Mouse (Mus musculus): ENCODE results near the gene Tkt. TPM values are rescaled to one million over a fixed set of nuclear protein-coding genes. Genes with fewer than 3 reads are reported as not detected.

The Tkt gene
- polyA plus RNA-seq, 1 experiment from 2014 or later, result 110 TPM

- peaks cover 21% of the 10 kb centered on the region for H3K4me1 ChIP-seq (replicated peaks; ENCODE audit: control insufficient read depth, insufficient read depth, low read length)
- ATAC-seq (ENCODE audit: low FRiP score), result no peak
- H3K9ac ChIP-seq, result no peak overlapping the region
- no peak for DNase-seq (ENCODE audit: low spot score)
- H3K9me3 ChIP-seq (ENCODE audit: control insufficient read depth, low read length), result no peaks in the 10 kb centered on the region
- no peak overlapping the region for H3K27ac ChIP-seq
- WGBS, result 75% methylated on average over 7 of the region's 7 CpGs
- H3K27me3 ChIP-seq (ENCODE audit: control insufficient read depth, insufficient read depth, low read length), result no peaks in the 10 kb centered on the region
- no peaks in the 10 kb centered on the region for H3K36me3 ChIP-seq (replicated peaks; ENCODE audit: control insufficient read depth, insufficient read depth)
- no peak overlapping the region for H3K4me2 ChIP-seq (replicated peaks)
- H3K4me3 ChIP-seq (replicated peaks; ENCODE audit: low read length), result no peak overlapping the region
Observed at GRCm38 (mm10) chr14:30590918-30591317, 42.8 kb downstream of the Tkt start.

DNA sequence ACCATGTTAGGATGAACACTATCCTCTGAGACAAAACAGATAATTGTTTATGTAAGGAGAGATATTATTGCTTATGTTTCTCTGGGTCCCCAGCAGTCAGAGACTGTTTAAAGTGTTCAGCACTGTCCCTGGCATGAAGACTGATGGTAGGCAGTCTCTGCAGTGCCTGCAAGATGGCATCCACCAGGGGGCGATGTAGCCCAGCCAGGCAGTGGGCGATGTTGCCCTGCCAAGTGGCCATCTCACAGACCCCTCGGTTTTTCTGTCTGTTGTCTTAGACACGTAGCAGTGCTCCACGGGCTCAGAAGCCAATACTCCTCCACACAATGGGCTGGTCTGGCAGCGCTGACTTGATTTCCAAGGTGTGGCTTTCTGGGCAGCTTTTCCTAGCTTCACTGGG, 43.3 kb downstream of the Tkt start:
- DNase-seq (ENCODE audit: low spot score) (peak; percentile 70), ATAC-seq (ENCODE audit: low FRiP score) (no peak)
- Histone ChIP-seq H3K4me3 (replicated peaks; ENCODE audit: low read length) (no peak overlapping the region), H3K27ac (no peak overlapping the region), H3K4me1 (replicated peaks; ENCODE audit: control insufficient read depth, insufficient read depth, low read length) (peaks cover 18% of the 10 kb centered on the region), H3K27me3 (ENCODE audit: control insufficient read depth, insufficient read depth, low read length) (no peaks in the 10 kb centered on the region), H3K36me3 (replicated peaks; ENCODE audit: control insufficient read depth, insufficient read depth) (no peaks in the 10 kb centered on the region), H3K9ac (no peak overlapping the region), H3K4me2 (replicated peaks) (no peak overlapping the region), H3K9me3 (ENCODE audit: control insufficient read depth, low read length) (no peaks in the 10 kb centered on the region)
- 12% methylated on average over 6 of the region's 6 CpGs for WGBS

- DNase-seq (ENCODE audit: low spot score) (peak; percentile 67), ATAC-seq (ENCODE audit: low FRiP score) (peak; percentile 49; the same call in 1 of the 2 replicates)
- no peaks in the 10 kb centered on the region for H3K9me3 ChIP-seq (ENCODE audit: control insufficient read depth, low read length)
- peaks cover 9% of the 10 kb centered on the region for H3K4me1 ChIP-seq (replicated peaks; ENCODE audit: control insufficient read depth, insufficient read depth, low read length)
- H3K4me3 ChIP-seq (replicated peaks; ENCODE audit: low read length), result no peak overlapping the region
- WGBS, result 35% methylated on average over 11 of the region's 11 CpGs
- H3K36me3 ChIP-seq (replicated peaks; ENCODE audit: control insufficient read depth, insufficient read depth), result no peaks in the 10 kb centered on the region
- no peaks in the 10 kb centered on the region for H3K27me3 ChIP-seq (ENCODE audit: control insufficient read depth, insufficient read depth, low read length)
- no peak overlapping the region for H3K4me2 ChIP-seq (replicated peaks)
- peak overlapping the region; percentile 48 for H3K27ac ChIP-seq
- H3K9ac ChIP-seq, result no peak overlapping the region
Observed at GRCm38 (mm10) chr14:30593279-30594091, 45.3 kb downstream of the Tkt start.

- peaks cover 9% of the 10 kb centered on the region for H3K4me1 ChIP-seq (replicated peaks; ENCODE audit: control insufficient read depth, insufficient read depth, low read length)
- 25% methylated on average over 7 of the region's 7 CpGs for WGBS
- no peak overlapping the region for H3K9ac ChIP-seq
- peak; percentile 68 for ATAC-seq (ENCODE audit: low FRiP score)
- H3K9me3 ChIP-seq (ENCODE audit: control insufficient read depth, low read length), result no peaks in the 10 kb centered on the region
- no peaks in the 10 kb centered on the region for H3K27me3 ChIP-seq (ENCODE audit: control insufficient read depth, insufficient read depth, low read length)
- H3K4me3 ChIP-seq (replicated peaks; ENCODE audit: low read length), result no peak overlapping the region
- no peak for DNase-seq (ENCODE audit: low spot score)
- H3K27ac ChIP-seq, result peak overlapping the region; percentile 48; the same call in 1 of the 2 replicates
- H3K4me2 ChIP-seq (replicated peaks), result no peak overlapping the region
- no peaks in the 10 kb centered on the region for H3K36me3 ChIP-seq (replicated peaks; ENCODE audit: control insufficient read depth, insufficient read depth)
Observed at GRCm38 (mm10) chr14:30594092-30594695, 46.0 kb downstream of the Tkt start.

- Histone ChIP-seq H3K9ac (no peak overlapping the region), H3K27ac (no peak overlapping the region), H3K9me3 (ENCODE audit: control insufficient read depth, low read length) (no peaks in the 10 kb centered on the region), H3K27me3 (ENCODE audit: control insufficient read depth, insufficient read depth, low read length) (no peaks in the 10 kb centered on the region), H3K4me3 (replicated peaks; ENCODE audit: low read length) (no peak overlapping the region), H3K4me2 (replicated peaks) (no peak overlapping the region), H3K4me1 (replicated peaks; ENCODE audit: control insufficient read depth, insufficient read depth, low read length) (peaks cover 9% of the 10 kb centered on the region), H3K36me3 (replicated peaks; ENCODE audit: control insufficient read depth, insufficient read depth) (no peaks in the 10 kb centered on the region)
- 86% methylated on average over 8 of the region's 8 CpGs for WGBS
- DNase-seq (ENCODE audit: low spot score), result no peak
- ATAC-seq (ENCODE audit: low FRiP score), result no peak
Observed at GRCm38 (mm10) chr14:30595576-30596313, 47.6 kb downstream of the Tkt start.

- DNase-seq (ENCODE audit: low spot score), result no peak
- Histone ChIP-seq H3K9me3 (ENCODE audit: control insufficient read depth, low read length) (no peaks in the 10 kb centered on the region), H3K27me3 (ENCODE audit: control insufficient read depth, insufficient read depth, low read length) (no peaks in the 10 kb centered on the region), H3K36me3 (replicated peaks; ENCODE audit: control insufficient read depth, insufficient read depth) (no peaks in the 10 kb centered on the region), H3K27ac (no peak overlapping the region), H3K9ac (no peak overlapping the region), H3K4me2 (replicated peaks) (no peak overlapping the region), H3K4me1 (replicated peaks; ENCODE audit: control insufficient read depth, insufficient read depth, low read length) (peaks cover 9% of the 10 kb centered on the region), H3K4me3 (replicated peaks; ENCODE audit: low read length) (no peak overlapping the region)
- 95% methylated on average over 3 of the region's 3 CpGs for WGBS
- ATAC-seq (ENCODE audit: low FRiP score), result no peak
Observed at GRCm38 (mm10) chr14:30596407-30596806, 48.2 kb downstream of the Tkt start.

DNA sequence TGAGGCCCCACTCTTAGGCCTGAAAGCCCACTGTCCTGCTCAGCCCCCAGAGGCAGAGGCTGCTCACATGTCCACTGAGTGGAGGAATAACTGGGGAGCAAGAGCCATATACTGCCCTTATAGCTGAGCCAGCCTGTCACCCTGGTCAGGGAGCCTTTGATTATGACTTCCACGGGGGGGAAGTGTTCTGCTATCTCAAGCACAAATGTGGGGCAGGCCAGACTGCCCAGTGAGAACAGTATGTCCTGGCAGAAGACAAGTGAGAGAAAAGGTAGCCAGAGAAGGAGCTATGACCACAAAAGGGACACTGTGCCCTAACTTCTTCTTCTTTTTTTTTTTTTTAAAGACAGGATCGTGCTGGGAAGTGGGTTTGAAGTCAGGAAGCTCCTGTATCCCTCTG, 49.0 kb downstream of the Tkt start:
- H3K9me3 ChIP-seq (ENCODE audit: control insufficient read depth, low read length), result no peaks in the 10 kb centered on the region
- H3K27ac ChIP-seq, result no peak overlapping the region
- H3K9ac ChIP-seq, result no peak overlapping the region
- no peak overlapping the region for H3K4me2 ChIP-seq (replicated peaks)
- no peak overlapping the region for H3K4me3 ChIP-seq (replicated peaks; ENCODE audit: low read length)
- 71% methylated on average over 2 of the region's 2 CpGs for WGBS
- DNase-seq (ENCODE audit: low spot score) (no peak), ATAC-seq (ENCODE audit: low FRiP score) (no peak)
- no peaks in the 10 kb centered on the region; the same call in 1 of the 2 replicates for H3K36me3 ChIP-seq (replicated peaks; ENCODE audit: control insufficient read depth, insufficient read depth)
- no peaks in the 10 kb centered on the region for H3K27me3 ChIP-seq (ENCODE audit: control insufficient read depth, insufficient read depth, low read length)
- peaks cover 9% of the 10 kb centered on the region for H3K4me1 ChIP-seq (replicated peaks; ENCODE audit: control insufficient read depth, insufficient read depth, low read length)

- Histone ChIP-seq H3K4me2 (replicated peaks) (no peak overlapping the region), H3K9ac (no peak overlapping the region), H3K4me3 (replicated peaks; ENCODE audit: low read length) (no peak overlapping the region), H3K9me3 (ENCODE audit: control insufficient read depth, low read length) (no peaks in the 10 kb centered on the region), H3K4me1 (replicated peaks; ENCODE audit: control insufficient read depth, insufficient read depth, low read length) (no peaks in the 10 kb centered on the region), H3K27ac (no peak overlapping the region), H3K36me3 (replicated peaks; ENCODE audit: control insufficient read depth, insufficient read depth) (no peaks in the 10 kb centered on the region; the same call in 1 of the 2 replicates), H3K27me3 (ENCODE audit: control insufficient read depth, insufficient read depth, low read length) (no peaks in the 10 kb centered on the region)
- 90% methylated on average over 5 of the region's 5 CpGs for WGBS
- no peak for ATAC-seq (ENCODE audit: low FRiP score)
- DNase-seq (ENCODE audit: low spot score), result no peak
Observed at GRCm38 (mm10) chr14:30606817-30607216, 58.7 kb downstream of the Tkt start.

DNA sequence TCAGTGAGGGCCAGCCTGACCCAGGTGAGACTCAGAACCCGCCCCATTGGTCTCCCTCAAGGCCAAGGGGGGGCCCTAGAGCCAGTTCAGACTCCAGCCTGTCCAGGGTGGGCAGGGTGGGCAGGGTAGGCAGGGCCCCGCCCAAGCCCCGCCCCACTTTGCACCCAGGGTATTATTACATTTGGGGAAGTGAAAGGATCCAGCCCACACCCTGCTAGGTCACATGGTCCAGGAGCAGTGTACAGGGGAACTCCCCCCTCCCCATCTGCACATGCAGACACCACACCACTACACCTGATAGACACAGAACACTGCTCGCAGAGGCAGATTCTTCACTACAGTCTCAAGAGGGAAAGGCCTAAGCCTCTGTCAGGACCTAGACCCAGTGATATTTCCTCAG, 59.5 kb downstream of the Tkt start:
- ATAC-seq (ENCODE audit: low FRiP score) (no peak), DNase-seq (ENCODE audit: low spot score) (no peak)
- no peaks in the 10 kb centered on the region for H3K4me1 ChIP-seq (replicated peaks; ENCODE audit: control insufficient read depth, insufficient read depth, low read length)
- H3K9ac ChIP-seq, result no peak overlapping the region
- H3K9me3 ChIP-seq (ENCODE audit: control insufficient read depth, low read length), result no peaks in the 10 kb centered on the region
- 93% methylated on average over 4 of the region's 4 CpGs for WGBS
- H3K4me2 ChIP-seq (replicated peaks), result no peak overlapping the region
- H3K27ac ChIP-seq, result no peak overlapping the region
- H3K4me3 ChIP-seq (replicated peaks; ENCODE audit: low read length), result no peak overlapping the region
- no peaks in the 10 kb centered on the region for H3K27me3 ChIP-seq (ENCODE audit: control insufficient read depth, insufficient read depth, low read length)
- H3K36me3 ChIP-seq (replicated peaks; ENCODE audit: control insufficient read depth, insufficient read depth), result no peaks in the 10 kb centered on the region
